Mouse (Mus musculus) limb, embryonic 10.5 days (tissue): ENCODE data around the gene Spint3. TPM values are rescaled to one million over a fixed set of nuclear protein-coding genes. Genes with fewer than 3 reads are reported as not detected.
A peak's percentile ranks its signal among the peaks of the same experiment; 100 is the strongest.

Source experiments
- DNase-seq: peaks from one replicate; pipeline ENCODE4 v3.0.0-alpha.2; 2017; ENCODE audit warnings: low spot score
- H3K27ac ChIP-seq: fragments of 300-500 bp; sonication (generic); 2 replicates; pipeline ENCODE4 v1.5.1; 2016; ENCODE audit warnings: mild to moderate bottlenecking
- H3K27me3 ChIP-seq: fragments of 300-500 bp; sonication (generic); 2 replicates; pipeline ENCODE4 v1.6.1; 2016; ENCODE audit warnings: low read depth, mild to moderate bottlenecking; ENCODE audit not compliant: poor library complexity, severe bottlenecking
- H3K36me3 ChIP-seq: fragments of 300-500 bp; sonication (generic); 2 replicates; pipeline ENCODE4 v1.6.1; 2016; ENCODE audit warnings: mild to moderate bottlenecking, moderate library complexity
- H3K4me1 ChIP-seq: fragments of 300-500 bp; sonication (generic); 2 replicates; pipeline ENCODE4 v1.6.1; 2016
- H3K4me3 ChIP-seq: fragments of 300-500 bp; sonication (generic); 2 replicates; pipeline ENCODE4 v1.5.1; 2016; ENCODE audit warnings: mild to moderate bottlenecking, moderate library complexity
- H3K9me3 ChIP-seq: fragments of 300-500 bp; sonication (generic); replicated peaks from 2 replicates; pipeline ENCODE4 v1.6.1; 2016; ENCODE audit warnings: mild to moderate bottlenecking
- WGBS: fragments of 180-500 bp; shearing (Covaris S2); methylation state at CpG from one replicate; pipeline ENCODE4 v1.1.7; 2016; 5-methylcytosine and 5-hydroxymethylcytosine counted together
- polyA plus RNA-seq: library from polyadenylated mRNA; unstranded; fragments of >200 nt; fragmentation: Nextera tagmentation; extraction: Ambion mirVana; gene quantifications from 2 replicates; pipeline ENCODE4 v1.2.1, GENCODE M21; 2016

Spint3 gene
- polyA plus RNA-seq, 1 experiment from 2014 or later = not detected

DNA sequence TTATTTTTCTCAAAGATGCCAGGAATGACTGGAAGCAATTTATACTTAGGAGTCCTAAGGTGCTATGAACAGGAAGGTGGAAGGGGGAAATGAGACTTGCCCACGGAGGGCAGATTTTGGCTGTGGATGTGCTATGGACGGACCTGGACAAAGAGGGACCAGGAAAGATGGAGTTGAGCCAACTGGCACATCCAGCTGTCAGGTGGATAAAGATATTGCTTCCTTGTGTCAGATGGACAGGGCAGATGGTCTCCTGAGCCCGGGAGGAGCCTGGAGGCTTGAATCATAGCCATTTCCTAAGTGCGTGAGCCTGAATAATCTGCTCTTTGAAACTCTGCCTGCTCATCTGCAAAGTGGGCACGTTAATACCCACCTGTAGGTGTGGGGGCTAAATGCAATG lies 8.9 kb downstream of the Spint3 start:
- no peaks in the 10 kb centered on the region for H3K9me3 ChIP-seq
- WGBS = 82% methylated on average over 5 of the region's 5 CpGs
- H3K4me1 ChIP-seq = peaks cover 25% of the 10 kb centered on the region
- peak overlapping the region; percentile 62 for H3K4me3 ChIP-seq
- H3K27me3 ChIP-seq = peaks cover 23% of the 10 kb centered on the region
- H3K36me3 ChIP-seq = peaks cover 14% of the 10 kb centered on the region
- DNase-seq = no peak
- H3K27ac ChIP-seq = peak overlapping the region; percentile 90

DNA sequence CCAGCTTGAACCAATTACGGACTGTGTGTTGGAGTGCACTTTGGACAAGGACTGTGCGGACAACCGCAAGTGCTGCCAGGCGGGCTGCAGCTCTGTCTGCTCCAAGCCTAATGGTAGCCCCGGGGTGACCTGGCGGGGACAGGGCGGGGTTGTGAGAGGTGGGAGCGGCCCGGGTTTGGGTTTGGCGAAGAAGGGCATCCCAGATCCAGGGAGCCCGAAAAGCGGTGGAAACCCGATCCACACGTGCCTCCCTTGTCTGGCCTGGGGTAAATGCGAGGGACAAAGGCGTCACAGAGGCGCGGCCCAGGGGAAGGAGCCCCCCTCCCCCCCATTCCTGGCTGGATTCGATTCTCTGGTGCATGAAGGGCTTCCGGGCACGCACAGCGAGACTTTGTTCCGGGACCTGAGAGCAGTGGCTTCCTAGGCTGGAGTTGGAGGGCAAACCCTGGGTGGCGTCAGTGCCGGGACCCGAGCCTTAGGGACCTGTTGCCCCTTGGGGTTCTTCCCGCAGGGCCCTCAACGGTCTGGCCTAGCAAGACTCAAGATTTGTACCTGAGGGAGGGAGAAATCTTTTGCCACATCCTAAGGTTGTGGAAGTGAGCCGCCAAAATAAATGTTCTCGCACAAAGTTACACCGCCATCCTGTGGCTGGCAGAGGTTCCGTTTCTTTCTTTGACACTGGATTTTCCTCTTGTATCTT lies 9.8 kb downstream of the Spint3 start:
- H3K9me3 ChIP-seq = no peaks in the 10 kb centered on the region
- H3K27ac ChIP-seq = peak overlapping the region; percentile 90
- peak; percentile 81 for DNase-seq
- peak overlapping the region; percentile 62 for H3K4me3 ChIP-seq
- WGBS = under 1% methylated on average over 32 of the region's 32 CpGs
- H3K4me1 ChIP-seq = peaks cover 32% of the 10 kb centered on the region
- peaks cover 14% of the 10 kb centered on the region for H3K36me3 ChIP-seq
- peaks cover 23% of the 10 kb centered on the region for H3K27me3 ChIP-seq

DNA sequence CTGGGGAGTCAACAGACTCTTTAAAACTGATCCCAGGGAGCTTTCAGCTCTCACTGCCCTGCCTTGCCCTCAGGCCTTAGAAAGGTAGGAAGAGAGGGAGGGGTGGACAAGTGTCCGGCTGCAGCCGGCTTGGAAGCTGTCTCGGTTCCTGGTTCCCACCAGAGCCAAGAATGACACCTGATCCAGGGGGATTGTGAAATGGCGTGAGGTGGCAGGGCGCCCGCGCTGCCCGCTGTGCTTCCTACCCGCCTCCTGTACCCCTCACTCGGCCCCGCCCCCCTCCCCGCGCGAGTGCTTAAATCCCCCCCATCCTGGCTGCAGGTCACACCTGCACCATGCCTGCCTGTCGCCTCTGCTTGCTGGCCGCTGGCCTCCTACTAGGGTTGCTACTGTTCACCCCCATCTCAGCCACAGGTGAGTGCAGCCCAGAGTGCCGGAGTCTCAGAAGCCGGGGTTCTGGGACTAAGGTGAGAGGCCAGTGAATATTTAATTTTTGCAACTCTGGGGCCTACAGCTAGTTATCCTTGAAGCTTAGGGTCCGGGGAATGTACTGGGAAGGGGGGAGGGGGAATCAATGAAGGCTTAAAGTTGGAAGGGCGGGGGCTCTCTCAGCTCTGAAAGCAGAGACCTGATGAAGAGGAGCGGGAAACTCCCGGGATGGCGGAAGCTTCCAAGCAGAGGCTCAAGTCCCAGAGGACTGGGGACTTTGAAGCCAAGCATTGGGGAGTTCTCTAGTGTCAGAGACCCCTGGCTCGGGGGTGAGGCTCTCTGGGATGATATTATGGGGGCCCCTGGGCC lies 10.7 kb downstream of the Spint3 start, which contains the start of gene Wfdc2:
Gene Wfdc2 (plus strand): TSS at position 23 of the 798 bp plus-strand sequence.
- DNase-seq = peak; percentile 60
- peak within 1 kb of the TSS; percentile 90 for H3K27ac ChIP-seq
- H3K9me3 ChIP-seq = no peaks in the 10 kb centered on the region
- peaks cover 23% of the 10 kb centered on the region for H3K27me3 ChIP-seq
- peak within 1 kb of the TSS; percentile 62 for H3K4me3 ChIP-seq
- 2% methylated on average over 24 of the region's 24 CpGs for WGBS
- peaks cover 14% of the 10 kb centered on the region for H3K36me3 ChIP-seq
- H3K4me1 ChIP-seq = peaks cover 32% of the 10 kb centered on the region

DNA sequence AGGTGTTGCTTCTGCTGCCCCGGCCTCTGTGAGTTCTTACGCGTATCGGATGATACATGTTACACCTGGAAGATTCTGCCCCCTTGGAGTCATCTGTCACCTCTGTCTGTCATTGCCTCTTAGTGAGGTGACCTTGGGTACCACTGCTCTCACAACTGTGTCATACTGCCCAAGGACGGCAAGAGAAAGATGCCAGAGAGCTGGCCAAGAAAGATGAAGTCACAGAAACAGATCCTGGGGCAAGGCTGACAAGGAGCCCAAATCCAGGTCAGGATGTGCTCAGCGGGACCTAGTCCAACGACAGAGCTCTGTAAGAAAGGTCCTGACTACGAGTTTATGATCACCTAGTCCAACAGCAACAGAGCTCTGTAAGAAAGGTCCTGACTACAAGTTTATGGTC lies 13.2 kb downstream of the Spint3 start:
- Histone ChIP-seq H3K9me3 (no peaks in the 10 kb centered on the region), H3K27ac (no peak overlapping the region), H3K27me3 (peaks cover 23% of the 10 kb centered on the region), H3K4me1 (peaks cover 32% of the 10 kb centered on the region), H3K4me3 (no peak overlapping the region), H3K36me3 (no peaks in the 10 kb centered on the region)
- no peak for DNase-seq
- 90% methylated on average over 8 of the region's 8 CpGs for WGBS

DNA sequence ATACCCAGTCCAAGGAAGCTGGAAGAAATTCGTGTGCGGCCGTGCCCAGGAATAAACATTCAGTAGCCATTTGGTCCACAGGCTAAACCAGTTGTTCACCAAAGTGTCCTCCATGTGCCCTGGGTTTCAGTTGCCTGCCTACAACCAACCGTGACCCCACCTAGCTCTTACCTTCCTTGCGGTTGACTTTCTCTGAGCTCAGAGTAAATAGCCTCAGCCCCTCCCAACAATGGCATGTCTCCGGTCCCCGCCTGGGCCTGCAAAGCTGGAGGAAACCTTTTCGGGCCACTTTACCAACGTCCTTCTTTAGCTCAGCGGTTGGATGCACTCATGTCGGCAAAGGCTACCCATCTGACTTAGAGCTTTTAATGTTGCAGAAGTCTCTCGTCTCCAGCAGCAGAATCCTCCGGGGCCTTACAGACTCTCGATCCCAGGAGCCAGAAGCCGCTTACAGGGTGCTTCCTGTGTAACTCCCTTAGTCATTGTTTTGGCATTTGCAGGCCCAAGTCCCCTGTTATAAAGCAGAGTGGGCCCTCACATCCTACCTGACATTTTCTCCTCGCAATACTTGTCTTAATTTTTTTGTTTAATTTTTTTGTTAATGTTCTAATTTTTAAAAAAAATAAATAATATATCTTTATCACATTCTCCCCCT lies 14.1 kb downstream of the Spint3 start:
- H3K4me1 ChIP-seq = peaks cover 28% of the 10 kb centered on the region
- H3K36me3 ChIP-seq = no peaks in the 10 kb centered on the region
- no peak overlapping the region for H3K4me3 ChIP-seq
- no peak for DNase-seq
- no peaks in the 10 kb centered on the region for H3K9me3 ChIP-seq
- 0 out of 2 replicates have a peak overlapping the region, but pooled peaks have one; percentile 50 for H3K27ac ChIP-seq
- 46% methylated on average over 16 of the region's 16 CpGs for WGBS
- peaks cover 23% of the 10 kb centered on the region for H3K27me3 ChIP-seq

DNA sequence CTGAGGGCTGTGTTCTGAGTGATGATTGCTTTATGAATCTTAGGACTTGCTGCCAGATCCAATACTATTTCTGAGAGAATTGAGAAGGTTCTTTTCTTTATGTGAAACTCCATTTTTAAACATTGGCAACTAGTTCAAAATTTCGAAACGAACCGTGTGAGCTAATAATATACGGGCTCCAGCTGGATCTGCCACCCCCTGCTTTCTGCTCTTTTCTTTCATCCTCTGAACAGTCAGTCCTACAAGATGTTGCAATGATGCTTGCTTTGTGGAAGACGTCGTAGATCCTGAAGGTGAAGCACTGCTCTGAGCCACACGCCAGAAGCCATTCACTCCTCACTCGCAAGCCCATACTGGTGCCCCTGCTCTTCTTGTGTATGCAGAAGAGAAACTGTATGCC lies 14.8 kb downstream of the Spint3 start:
- 84% methylated on average over 8 of the region's 8 CpGs for WGBS
- H3K9me3 ChIP-seq = no peaks in the 10 kb centered on the region
- no peak overlapping the region for H3K4me3 ChIP-seq
- H3K36me3 ChIP-seq = no peaks in the 10 kb centered on the region
- no peak overlapping the region for H3K27ac ChIP-seq
- peaks cover 23% of the 10 kb centered on the region for H3K27me3 ChIP-seq
- no peak for DNase-seq
- peaks cover 21% of the 10 kb centered on the region for H3K4me1 ChIP-seq

DNA sequence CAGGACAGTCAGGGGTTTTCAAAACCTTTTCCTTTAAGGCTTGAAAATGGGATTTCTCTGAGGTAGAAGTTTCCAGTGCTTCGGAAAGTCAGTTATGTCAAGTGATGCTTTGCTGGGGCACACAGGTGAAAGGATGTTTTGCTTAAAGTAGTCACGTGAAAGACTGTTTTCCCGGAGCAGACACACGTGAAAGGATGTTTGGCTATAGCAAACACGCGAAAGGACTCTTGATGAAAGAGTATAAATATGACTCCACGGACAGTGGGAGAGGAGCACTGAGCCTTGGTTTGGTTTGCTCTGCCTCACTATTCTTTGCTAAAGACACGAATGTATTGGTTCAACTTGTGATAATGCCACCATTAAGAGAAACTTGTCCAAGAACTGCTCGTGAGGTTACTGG lies 21.8 kb downstream of the Spint3 start:
- peaks cover 13% of the 10 kb centered on the region for H3K4me1 ChIP-seq
- DNase-seq = no peak
- no peak overlapping the region for H3K27ac ChIP-seq

DNA sequence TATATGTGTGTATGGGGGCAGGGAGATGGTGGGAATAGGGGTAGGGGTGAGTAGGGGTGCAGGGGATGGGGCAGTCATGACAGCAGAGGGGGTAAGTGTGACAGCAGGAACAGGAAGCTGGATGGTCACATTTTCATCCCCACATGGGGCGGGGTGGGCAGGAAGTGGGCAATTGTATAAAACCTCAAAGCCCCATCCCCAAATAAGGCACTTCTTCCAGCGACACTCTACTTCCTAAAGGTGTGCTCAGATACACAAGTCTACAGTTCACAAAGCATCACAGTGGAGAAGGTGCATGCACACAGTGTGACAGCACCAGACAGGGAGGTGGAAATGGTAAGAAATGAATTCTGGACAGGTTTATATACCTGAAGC lies 22.4 kb downstream of the Spint3 start:
- Histone ChIP-seq H3K9me3 (no peaks in the 10 kb centered on the region), H3K4me1 (peaks cover 13% of the 10 kb centered on the region), H3K27ac (no peak overlapping the region), H3K27me3 (peaks cover 7% of the 10 kb centered on the region; the same call in 1 of the 2 replicates), H3K4me3 (no peak overlapping the region), H3K36me3 (no peaks in the 10 kb centered on the region)
- DNase-seq = no peak
- 83% methylated on average over 2 of the region's 2 CpGs for WGBS

More for the DNA sequence above, 21.8 kb downstream of the Spint3 start:
- Histone ChIP-seq H3K4me3 (no peak overlapping the region), H3K27me3 (peaks cover 7% of the 10 kb centered on the region; the same call in 1 of the 2 replicates), H3K9me3 (no peaks in the 10 kb centered on the region), H3K36me3 (no peaks in the 10 kb centered on the region)
- 95% methylated on average over 9 of the region's 9 CpGs for WGBS

DNA sequence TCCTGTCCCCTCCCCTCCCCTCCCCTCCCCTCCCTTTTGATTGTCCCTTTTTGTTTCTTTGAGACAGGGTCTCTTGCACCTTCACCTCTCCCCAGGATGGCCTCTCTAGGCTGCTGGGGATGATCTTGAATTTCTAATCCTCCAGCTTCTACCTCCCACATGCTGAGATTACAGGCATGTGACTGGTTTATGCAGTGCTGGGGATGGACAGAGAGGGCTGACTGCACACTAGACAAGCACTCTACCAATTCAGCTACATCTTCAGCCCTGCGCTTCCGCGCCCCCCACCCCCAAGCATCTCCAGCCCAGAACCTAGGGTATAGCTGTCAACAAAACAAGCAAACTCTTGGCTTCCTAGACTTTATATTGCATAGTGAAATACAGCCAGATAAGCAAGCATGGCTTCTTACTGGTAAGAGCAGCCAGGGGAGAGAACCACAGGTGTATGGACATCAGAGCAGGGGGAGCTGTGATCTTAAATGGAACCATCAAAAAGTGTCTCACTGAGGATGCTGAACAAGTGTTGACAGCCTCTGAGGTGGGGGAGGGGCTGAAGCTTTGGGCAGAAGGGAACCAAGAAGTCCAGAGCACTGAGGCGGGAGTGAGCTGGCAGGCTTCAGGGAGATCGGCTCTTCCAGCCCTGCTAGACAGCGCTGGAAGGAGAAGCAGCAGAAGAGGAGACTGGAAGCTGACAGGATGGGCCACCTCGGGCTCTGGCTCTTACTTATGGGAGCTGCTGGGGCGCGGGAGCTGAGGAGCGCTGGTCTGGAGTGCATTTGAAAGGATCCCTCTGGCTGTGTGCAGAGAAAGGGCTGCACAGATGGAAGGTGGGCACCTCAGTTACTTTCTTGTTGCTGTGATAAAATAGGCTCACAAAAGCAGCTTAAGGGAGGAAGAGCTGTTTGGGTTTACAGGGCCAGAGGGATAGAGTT lies 23.0 kb downstream of the Spint3 start:
- no peak for DNase-seq

DNA sequence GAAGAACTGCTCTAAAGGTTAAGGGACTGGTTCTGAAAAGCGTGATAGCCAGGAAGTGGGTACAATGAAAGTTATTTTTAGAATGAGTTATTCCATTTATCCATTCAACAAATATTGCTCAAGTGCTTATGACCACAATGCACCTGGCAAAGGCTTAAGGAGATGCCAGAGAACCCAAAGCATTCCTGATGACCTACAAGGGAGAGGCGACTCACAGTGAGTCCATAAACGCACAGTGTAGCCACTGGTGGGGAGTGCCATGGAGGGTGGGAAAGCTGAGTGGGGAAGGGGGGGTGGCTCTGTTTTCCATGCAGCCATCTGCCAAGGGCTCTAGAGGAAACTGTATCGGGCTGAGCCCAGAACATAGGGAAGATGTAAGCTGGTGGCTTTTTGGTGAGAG lies 23.9 kb downstream of the Spint3 start:
- Histone ChIP-seq H3K4me1 (peaks cover 18% of the 10 kb centered on the region), H3K4me3 (no peak overlapping the region), H3K27ac (no peak overlapping the region), H3K9me3 (no peaks in the 10 kb centered on the region), H3K27me3 (peaks cover 7% of the 10 kb centered on the region; the same call in 1 of the 2 replicates), H3K36me3 (no peaks in the 10 kb centered on the region)
- DNase-seq = no peak
- 52% methylated on average over 4 of the region's 4 CpGs for WGBS

More for the DNA sequence above, 23.0 kb downstream of the Spint3 start:
- 24% methylated on average over 10 of the region's 10 CpGs for WGBS
- no peaks in the 10 kb centered on the region for H3K9me3 ChIP-seq
- no peaks in the 10 kb centered on the region for H3K36me3 ChIP-seq
- H3K27ac ChIP-seq = no peak overlapping the region
- H3K4me3 ChIP-seq = 0 out of 2 replicates have a peak overlapping the region, but pooled peaks have one; percentile 21
- H3K27me3 ChIP-seq = peaks cover 7% of the 10 kb centered on the region; the same call in 1 of the 2 replicates
- peaks cover 15% of the 10 kb centered on the region for H3K4me1 ChIP-seq

DNA sequence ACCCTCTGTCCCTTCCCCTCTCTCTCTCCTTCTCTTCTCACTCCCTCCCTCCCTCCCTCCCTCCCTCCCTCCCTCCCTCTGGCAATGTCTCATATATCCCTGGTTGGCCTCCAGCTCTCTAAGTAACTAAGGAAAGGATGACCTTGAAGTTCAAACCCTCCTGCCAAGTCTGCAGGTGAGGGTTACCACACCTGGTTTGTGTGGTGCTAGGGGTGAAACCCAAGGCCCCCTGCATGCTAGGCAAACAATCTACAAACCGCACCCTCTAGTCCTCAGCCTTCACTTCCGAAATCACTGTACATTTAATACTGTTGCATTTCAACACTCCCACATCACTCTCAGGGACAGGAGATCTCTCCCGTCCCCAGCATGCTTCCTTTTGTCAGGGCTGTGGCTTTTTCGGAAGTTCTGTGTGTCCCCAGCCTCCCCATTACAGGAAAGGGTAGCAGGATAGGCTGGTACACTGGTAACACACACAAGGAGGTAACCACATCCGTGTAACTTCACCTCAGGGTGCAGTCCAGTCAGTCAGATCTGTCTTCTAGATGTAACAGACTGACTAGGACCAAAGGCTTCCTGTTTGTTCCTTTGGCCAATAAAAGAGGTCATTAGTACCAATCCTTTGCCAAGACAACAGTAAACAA lies 28.7 kb downstream of the Spint3 start:
- Histone ChIP-seq H3K4me3 (no peak overlapping the region), H3K4me1 (peaks cover 13% of the 10 kb centered on the region; the same call in 1 of the 2 replicates), H3K9me3 (no peaks in the 10 kb centered on the region), H3K27me3 (no peaks in the 10 kb centered on the region), H3K27ac (no peak overlapping the region), H3K36me3 (no peaks in the 10 kb centered on the region)
- DNase-seq = no peak
- WGBS = 49% methylated on average over 5 of the region's 5 CpGs
